Mouse (Mus musculus) kidney, adult 2 months (tissue): ENCODE measurements around the gene Ptprn2.

Source experiments
- CTCF ChIP-seq: fragments of 200-500 bp; conservative IDR thresholded peaks from 2 replicates; pipeline ENCODE4 v1.5.1; 2011; ENCODE audit warnings: low read depth, mild to moderate bottlenecking, control low read depth, low read length, moderate library complexity, mixed read lengths; ENCODE audit not compliant: insufficient read depth, insufficient read length
- POLR2A ChIP-seq: fragments of 200-500 bp; IDR thresholded peaks from one replicate; pipeline ENCODE4 v1.6.1; 2011; ENCODE audit warnings: low read depth, low read length, control low read depth

DNA sequence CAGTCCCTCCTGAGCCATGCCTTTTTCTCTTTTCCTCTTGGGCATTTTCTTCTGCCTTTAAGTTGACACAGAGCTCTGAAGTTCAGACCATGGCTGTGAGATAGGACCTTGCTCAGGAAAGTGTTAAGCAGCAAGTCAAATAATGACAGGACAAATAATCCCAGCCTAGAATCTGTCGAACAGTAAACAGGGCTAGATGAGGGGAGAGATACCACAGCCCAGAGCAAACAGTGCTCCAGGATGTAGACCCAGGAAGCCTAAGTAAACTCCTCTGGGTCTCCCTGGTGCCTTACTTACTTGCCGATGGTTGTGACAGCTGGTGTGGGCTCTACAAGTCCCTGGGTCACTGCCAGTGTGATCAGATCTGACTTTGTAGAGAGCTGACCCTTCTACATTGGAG, 1.9 kb upstream of the Ptprn2 start:
- TF ChIP-seq CTCF (no peak), POLR2A (no peak)
